Mouse (Mus musculus) left cerebral cortex, postnatal 10 days (tissue): Measurements from ENCODE around the gene Atp13a4. TPM values are rescaled to one million over a fixed set of nuclear protein-coding genes. Genes with fewer than 3 reads are reported as not detected.

Source experiments
- DNase-seq, 2 experiments: peaks; one replicate each; pipeline ENCODE4 v3.0.0; 2021 to 2022; ENCODE audit warnings: low spot score in 2 of 2, mixed read lengths in 1 of 2; ENCODE audit errors: extremely low spot score in 1 of 2
- intact Hi-C: fragments of 180-260 bp; cut with DNase I; formaldehyde crosslinking; loops from one replicate; pipeline ENCODE4 v1.15.1; 2025
- total RNA-seq, 2 experiments: library from RNA; stranded (reverse); gene quantifications; 2 replicates each; pipeline ENCODE4 v1.2.3; 2021

The Atp13a4 gene
- total RNA-seq, 2 experiments from 2014 or later, result 8.8 to 10.3 TPM

GRCm38 (mm10) chr16:29504671-29505070 is 40.0 kb downstream of the Atp13a4 start:
- DNase-seq, result peak; percentile 3 to 33
- intact Hi-C loops, result no loop called here

GRCm38 (mm10) chr16:29504198-29504597 is 40.5 kb downstream of the Atp13a4 start:
- intact Hi-C loops, result no loop called here
- no peak for DNase-seq

- intact Hi-C loops, result no loop called here
Observed at GRCm38 (mm10) chr16:29491031-29491430, 53.6 kb downstream of the Atp13a4 start.

GRCm38 (mm10) chr16:29481439-29481838 is 63.2 kb downstream of the Atp13a4 start:
- no peak for DNase-seq
- intact Hi-C loops, result no loop called here

More at GRCm38 (mm10) chr16:29491031-29491430, 53.6 kb downstream of the Atp13a4 start:
- DNase-seq, result no peak

GRCm38 (mm10) chr16:29480396-29480795 is 64.3 kb downstream of the Atp13a4 start:
- intact Hi-C loops, result no loop called here
- no peak for DNase-seq

- intact Hi-C loops, result no loop called here
Observed at GRCm38 (mm10) chr16:29463798-29464197, 80.9 kb downstream of the Atp13a4 start.

GRCm38 (mm10) chr16:29459331-29459730 is 85.3 kb downstream of the Atp13a4 start:
- no peak for DNase-seq
- intact Hi-C loops, result loop anchor here (5.0 to 10.0 kb wide), 2 partner anchors 103 to 625 kb away; no protein-coding TSS in a partner anchor

More at GRCm38 (mm10) chr16:29463798-29464197, 80.9 kb downstream of the Atp13a4 start:
- DNase-seq, result no peak

- intact Hi-C loops, result loop anchor here (5.0 to 10.0 kb wide), 2 partner anchors 105 to 622 kb away; no protein-coding TSS in a partner anchor
- DNase-seq, result no peak
Observed at GRCm38 (mm10) chr16:29456851-29457250, 87.8 kb downstream of the Atp13a4 start.

GRCm38 (mm10) chr16:29453282-29453681 is 91.4 kb downstream of the Atp13a4 start:
- DNase-seq, result no peak
- intact Hi-C loops, result loop anchor here (10.0 kb wide), 1 partner anchor 618 kb away; no protein-coding TSS in a partner anchor

- intact Hi-C loops, result loop anchor here (10.0 kb wide), 1 partner anchor 617 kb away; no protein-coding TSS in a partner anchor
- DNase-seq, result peak; percentile 33 to 73
Observed at GRCm38 (mm10) chr16:29451706-29452105, 93.0 kb downstream of the Atp13a4 start.

GRCm38 (mm10) chr16:29442126-29442525 is 102.5 kb downstream of the Atp13a4 start:
- DNase-seq, result peak in 1 of 2 experiments; percentile 26
- intact Hi-C loops, result no loop called here

- intact Hi-C loops, result no loop called here
- DNase-seq, result no peak
Observed at GRCm38 (mm10) chr16:29441405-29441985, 103.2 kb downstream of the Atp13a4 start.

- intact Hi-C loops, result no loop called here
Observed at GRCm38 (mm10) chr16:29438045-29438444, 106.6 kb downstream of the Atp13a4 start.

GRCm38 (mm10) chr16:29435746-29436145 is 108.9 kb downstream of the Atp13a4 start:
- peak in 1 of 2 experiments; percentile 23 for DNase-seq
- intact Hi-C loops, result no loop called here

More at GRCm38 (mm10) chr16:29438045-29438444, 106.6 kb downstream of the Atp13a4 start:
- no peak for DNase-seq

- peak; percentile 40 to 53 for DNase-seq
- intact Hi-C loops, result no loop called here
Observed at GRCm38 (mm10) chr16:29434712-29435111, 110.0 kb downstream of the Atp13a4 start.

GRCm38 (mm10) chr16:29414822-29415221 is 129.8 kb downstream of the Atp13a4 start:
- intact Hi-C loops, result no loop called here
- no peak for DNase-seq

- no peak for DNase-seq
- intact Hi-C loops, result no loop called here
Observed at GRCm38 (mm10) chr16:29407319-29407718, 137.3 kb downstream of the Atp13a4 start.

- DNase-seq, result no peak
- intact Hi-C loops, result no loop called here
Observed at GRCm38 (mm10) chr16:29399079-29399478, 145.6 kb downstream of the Atp13a4 start.

GRCm38 (mm10) chr16:29384781-29385180 is 159.9 kb downstream of the Atp13a4 start:
- no peak for DNase-seq
- intact Hi-C loops, result no loop called here

- DNase-seq, result peak in 1 of 2 experiments; percentile 49
- intact Hi-C loops, result no loop called here
Observed at GRCm38 (mm10) chr16:29378458-29378857, 166.2 kb downstream of the Atp13a4 start, which contains the start of gene Atp13a5. TSS of gene Atp13a5 (minus strand) at chr16:29378732.
